Mouse (Mus musculus): ENCODE measurements around the gene Tmbim1.
A peak's percentile ranks its signal among the peaks of the same experiment; 100 is the strongest.

DNA sequence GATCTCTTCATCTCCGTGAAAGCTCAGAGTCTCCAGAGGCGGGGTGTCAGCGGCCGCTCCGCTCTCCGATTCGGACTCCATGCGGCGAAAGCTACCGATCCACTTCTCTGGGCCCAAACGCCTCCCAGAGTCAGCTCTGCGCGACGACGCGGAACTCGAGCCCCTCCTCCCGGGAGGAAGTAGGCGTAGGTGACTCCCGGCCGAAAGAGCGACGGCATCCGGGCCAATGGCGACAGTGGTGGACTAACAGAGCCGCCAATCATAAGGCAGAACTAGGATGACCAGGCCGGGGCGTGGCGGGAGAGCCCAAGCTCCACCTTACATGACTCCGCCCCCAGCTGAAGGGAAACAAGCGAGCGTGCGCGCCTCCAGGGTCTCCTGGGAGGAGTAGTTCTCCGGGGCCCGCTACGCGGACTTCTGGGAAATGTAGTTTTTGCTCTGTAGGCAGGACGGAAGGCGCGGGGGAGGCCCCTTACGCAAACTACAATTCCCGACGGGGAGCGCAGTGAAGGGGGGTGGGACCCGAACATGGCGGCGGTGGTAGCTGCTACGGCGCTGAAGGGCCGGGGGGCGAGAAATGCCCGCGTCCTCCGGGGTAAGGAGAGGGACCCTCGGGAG lies 20.8 kb downstream of the Tmbim1 start, which contains the start of the genes Aamp and Pnkd:
- TF ChIP-seq CTCF (IDR thresholded peaks at IDR 0.05; ENCODE audit: low read depth) (peak; percentile 48), EP300 (IDR thresholded peaks at IDR 0.05; ENCODE audit: low read depth) (peak; percentile 61)

All from liver, postnatal 0 days (tissue).